Mouse (Mus musculus): ENCODE results near the gene Pex11b.
"Not testable (repeated sequence)": the region's sequence is repeated elsewhere in the genome, so short reads cannot be mapped to it uniquely, and the experiment has no call there.

The Pex11b gene

GRCm38 (mm10) chr3:96617941-96618340 is 17.2 kb upstream of the Pex11b start:
- no peak for DNase-seq (ENCODE audit: low spot score in 2 of 2)

GRCm38 (mm10) chr3:96623201-96623600 is 12.0 kb upstream of the Pex11b start:
- DNase-seq (ENCODE audit: low spot score in 2 of 2), result no peak

GRCm38 (mm10) chr3:96629729-96630600 is 5.2 kb upstream of the Pex11b start, which contains the start of gene Rbm8a:
Rbm8a (plus strand) TSS chr3:96629933.
- peak; percentile 93 to 94 for DNase-seq (ENCODE audit: low spot score in 2 of 2)

- DNase-seq (ENCODE audit: low spot score in 2 of 2), result no peak
Observed at GRCm38 (mm10) chr3:96632058-96632457, 3.1 kb upstream of the Pex11b start.

- no peak for DNase-seq (ENCODE audit: low spot score in 2 of 2)
Observed at GRCm38 (mm10) chr3:96634015-96634414, 1.2 kb upstream of the Pex11b start.

GRCm38 (mm10) chr3:96635906-96636305 is 730 bp downstream of the Pex11b start:
- DNase-seq (ENCODE audit: low spot score in 2 of 2), result no peak

- no peak for DNase-seq (ENCODE audit: low spot score in 2 of 2)
Observed at GRCm38 (mm10) chr3:96636448-96636847, 1.3 kb downstream of the Pex11b start.

- no peak for DNase-seq (ENCODE audit: low spot score in 2 of 2)
Observed at GRCm38 (mm10) chr3:96639219-96639618, 4.0 kb downstream of the Pex11b start.

- peak in 1 of 2 experiments; percentile 21 for DNase-seq (ENCODE audit: low spot score in 2 of 2)
Observed at GRCm38 (mm10) chr3:96645018-96645649, 10.0 kb downstream of the Pex11b start, which contains the start of gene Itga10. Itga10 (plus strand) TSS chr3:96645584.

- no peak for DNase-seq (ENCODE audit: low spot score in 2 of 2)
Observed at GRCm38 (mm10) chr3:96647365-96647764, 12.2 kb downstream of the Pex11b start.

- no peak for DNase-seq (ENCODE audit: low spot score in 2 of 2)
Observed at GRCm38 (mm10) chr3:96660901-96661300, 25.7 kb downstream of the Pex11b start.

- no peak for DNase-seq (ENCODE audit: low spot score in 2 of 2)
Observed at GRCm38 (mm10) chr3:96662731-96663316, 27.6 kb downstream of the Pex11b start.

- peak; percentile 72 to 85 for DNase-seq (ENCODE audit: low spot score in 2 of 2)
Observed at GRCm38 (mm10) chr3:96663432-96664239, 28.5 kb downstream of the Pex11b start.

GRCm38 (mm10) chr3:96665732-96666363 is 30.7 kb downstream of the Pex11b start:
- DNase-seq (ENCODE audit: low spot score in 2 of 2), result not testable (repeated sequence)

GRCm38 (mm10) chr3:96666916-96667315 is 31.7 kb downstream of the Pex11b start:
- no peak for DNase-seq (ENCODE audit: low spot score in 2 of 2)

GRCm38 (mm10) chr3:96667316-96667715 is 32.1 kb downstream of the Pex11b start:
- DNase-seq (ENCODE audit: low spot score in 2 of 2), result no peak

- no peak for DNase-seq (ENCODE audit: low spot score in 2 of 2)
Observed at GRCm38 (mm10) chr3:96668424-96669067, 33.4 kb downstream of the Pex11b start.

GRCm38 (mm10) chr3:96669727-96670468 is 34.7 kb downstream of the Pex11b start, which contains the start of gene Ankrd35:
Ankrd35 (plus strand) TSS chr3:96670131.
- DNase-seq (ENCODE audit: low spot score in 2 of 2), result peak; percentile 81 to 84

- no peak for DNase-seq (ENCODE audit: low spot score in 2 of 2)
Observed at GRCm38 (mm10) chr3:96671519-96671918, 36.3 kb downstream of the Pex11b start.

- no peak for DNase-seq (ENCODE audit: low spot score in 2 of 2)
Observed at GRCm38 (mm10) chr3:96673514-96673913, 38.3 kb downstream of the Pex11b start.
